In genomic region chr4:152287317-152288120, GRCm38 (mm10) we compare ENCODE assay signal across 21 mouse cellular contexts. TPM values are rescaled to one million over a fixed set of nuclear protein-coding genes. Genes with fewer than 3 reads are reported as not detected.
DNase-seq lines count a peak whose midpoint lies in the region; ATAC-seq lines count a peak whose summit lies in the region.
"Had no signal": no experiment of that assay in that cellular context is flagged by ENCODE, and none has a peak within 500 bp of the region (broad histone marks: within the 10 kb centered on the region; RNA-seq: fewer than 3 reads in every experiment).

No protein-coding gene starts in this region.

- H3K9ac ChIP-seq in forebrain, embryonic 13.5 days: no peak overlapping the region
- H3K9ac ChIP-seq in forebrain, embryonic 11.5 days (ENCODE audit: low read length): no peak overlapping the region
- no peak overlapping the region for H3K9ac ChIP-seq in forebrain, embryonic 15.5 days (replicated peaks)
- H3K9ac ChIP-seq in neural tube, embryonic 12.5 days: 0 out of 2 replicates have a peak overlapping the region, but pooled peaks have one; percentile 26
- H3K9ac ChIP-seq: liver, embryonic 12.5 days; stomach, embryonic 15.5 days had no signal

- H3K9me3 ChIP-seq in forebrain, embryonic 13.5 days (replicated peaks): no peaks in the 10 kb centered on the region
- H3K9me3 ChIP-seq in forebrain, embryonic 11.5 days (ENCODE audit: control insufficient read depth, low read length): no peaks in the 10 kb centered on the region
- H3K9me3 ChIP-seq in forebrain, embryonic 15.5 days: no peaks in the 10 kb centered on the region
- no peaks in the 10 kb centered on the region for H3K9me3 ChIP-seq in neural tube, embryonic 12.5 days
- H3K9me3 ChIP-seq: stomach, embryonic 15.5 days had no signal

- no peak for ATAC-seq in forebrain, embryonic 13.5 days
- no peak for ATAC-seq in forebrain, embryonic 11.5 days (replicated peaks; ENCODE audit: low FRiP score)
- ATAC-seq in forebrain, embryonic 15.5 days (replicated peaks): no peak
- 0 out of 2 replicates have a peak, but pooled peaks have one; percentile 4 for ATAC-seq in megakaryocyte-erythroid progenitor cell, adult 5-6 weeks (replicated peaks; ENCODE audit: low FRiP score, low TSS enrichment, poor library complexity, severe bottlenecking)
- ATAC-seq in neural tube, embryonic 12.5 days (ENCODE audit: low FRiP score, low read depth): no peak
- ATAC-seq: liver, embryonic 12.5 days had no signal

- no peak overlapping the region for H3K27ac ChIP-seq in forebrain, embryonic 13.5 days
- H3K27ac ChIP-seq in forebrain, embryonic 11.5 days (ENCODE audit: low read depth, low read length): no peak overlapping the region
- no peak overlapping the region for H3K27ac ChIP-seq in forebrain, embryonic 15.5 days (replicated peaks)
- H3K27ac ChIP-seq in neural tube, embryonic 12.5 days: no peak overlapping the region
- H3K27ac ChIP-seq: gastrocnemius, adult 2 months; layer of hippocampus, adult 2 months; liver, embryonic 12.5 days; stomach, embryonic 15.5 days had no signal

- 4% methylated on average over 19 of the region's 19 CpGs for WGBS in forebrain, embryonic 13.5 days
- WGBS in forebrain, embryonic 11.5 days: 10% methylated on average over 19 of the region's 19 CpGs
- WGBS in forebrain, embryonic 15.5 days: 8% methylated on average over 19 of the region's 19 CpGs
- WGBS in neural tube, embryonic 12.5 days: 4% methylated on average over 19 of the region's 19 CpGs

- H3K4me1 ChIP-seq in forebrain, embryonic 13.5 days: peaks cover 67% of the 10 kb centered on the region
- H3K4me1 ChIP-seq in forebrain, embryonic 11.5 days (replicated peaks; ENCODE audit: control insufficient read depth, insufficient read depth, low read length): peaks cover 34% of the 10 kb centered on the region
- H3K4me1 ChIP-seq in forebrain, embryonic 15.5 days: peaks cover 51% of the 10 kb centered on the region
- peaks cover 73% of the 10 kb centered on the region for H3K4me1 ChIP-seq in neural tube, embryonic 12.5 days

- no peaks in the 10 kb centered on the region for H3K36me3 ChIP-seq in forebrain, embryonic 13.5 days (ENCODE audit: poor library complexity, severe bottlenecking)
- no peaks in the 10 kb centered on the region for H3K36me3 ChIP-seq in forebrain, embryonic 11.5 days (ENCODE audit: control insufficient read depth, insufficient read depth, low read length)
- no peaks in the 10 kb centered on the region for H3K36me3 ChIP-seq in forebrain, embryonic 15.5 days
- no peaks in the 10 kb centered on the region for H3K36me3 ChIP-seq in neural tube, embryonic 12.5 days
- H3K36me3 ChIP-seq: liver, embryonic 12.5 days; stomach, embryonic 15.5 days had no signal

- no peak for DNase-seq in forebrain, embryonic 11.5 days (ENCODE audit: low spot score)
- DNase-seq in spleen, adult 12 weeks (ENCODE audit: low spot score): no peak
- DNase-seq in layer of hippocampus, postnatal 36 days: no peak
- no peak for DNase-seq in layer of hippocampus, postnatal 25 days (ENCODE audit: extremely low spot score in 1 of 2, low spot score in 1 of 2)
- DNase-seq: cerebellum, adult 9-10 months had no signal

- peaks cover 94% of the 10 kb centered on the region for H3K27me3 ChIP-seq in forebrain, embryonic 13.5 days
- peaks cover 91% of the 10 kb centered on the region for H3K27me3 ChIP-seq in forebrain, embryonic 11.5 days (ENCODE audit: control insufficient read depth, insufficient read depth, low read length)
- H3K27me3 ChIP-seq in forebrain, embryonic 15.5 days: peaks cover 90% of the 10 kb centered on the region
- peaks cover 91% of the 10 kb centered on the region for H3K27me3 ChIP-seq in neural tube, embryonic 12.5 days (replicated peaks)

- H3K4me2 ChIP-seq in forebrain, embryonic 13.5 days: peak overlapping the region; percentile 63; the same call in 1 of the 2 replicates
- H3K4me2 ChIP-seq in forebrain, embryonic 11.5 days (ENCODE audit: low read depth, low read length, severe bottlenecking): no peak overlapping the region; the same call in 1 of the 2 replicates
- H3K4me2 ChIP-seq in forebrain, embryonic 15.5 days (replicated peaks): peak overlapping the region; percentile 65
- H3K4me2 ChIP-seq in neural tube, embryonic 12.5 days (replicated peaks): peak overlapping the region; percentile 62
- H3K4me2 ChIP-seq: heart, embryonic 11.5 days; liver, embryonic 12.5 days; stomach, embryonic 15.5 days had no signal

- H3K4me3 ChIP-seq in forebrain, embryonic 13.5 days: no peak overlapping the region
- H3K4me3 ChIP-seq in forebrain, embryonic 11.5 days (ENCODE audit: low read depth, low read length): no peak overlapping the region
- no peak overlapping the region for H3K4me3 ChIP-seq in forebrain, embryonic 15.5 days
- no peak overlapping the region for H3K4me3 ChIP-seq in neural tube, embryonic 12.5 days
- H3K4me3 ChIP-seq: erythroblast, embryonic 14.5 days; gastrocnemius, adult 2 months; layer of hippocampus, adult 2 months; liver, embryonic 12.5 days; stomach, embryonic 15.5 days had no signal

RNA-seq across cellular contexts. Expression of gene Hes3, which starts 3.9 kb away (rescaled TPM):
- not detected in 2 replicates for polyA plus RNA-seq in forebrain, embryonic 13.5 days (2015; fragmentation: Nextera tagmentation; extraction: Ambion mirVana)
- 0.53 and 1.0 TPM in 2 replicates for polyA plus RNA-seq in forebrain, embryonic 11.5 days (2014; fragmentation: Nextera tagmentation; extraction: Ambion mirVana)
- 0.09 and 0.13 TPM in 2 replicates for polyA plus RNA-seq in forebrain, embryonic 15.5 days (2015; fragmentation: Nextera tagmentation; extraction: Ambion mirVana)
- not detected in 2 replicates for total RNA-seq in megakaryocyte-erythroid progenitor cell, adult 5-6 weeks (2014; fragmentation: Nextera tagmentation)
- total RNA-seq in megakaryocyte-erythroid progenitor cell, adult 5-6 weeks (2017): not detected in 2 replicates
- 0.58 and 1.1 TPM in 2 replicates for polyA plus RNA-seq in neural tube, embryonic 12.5 days (2016; fragmentation: Nextera tagmentation; extraction: Ambion mirVana)
- not detected for total RNA-seq in layer of hippocampus, postnatal 36 days (2021)
- total RNA-seq in layer of hippocampus, postnatal 25 days (2021): not detected
- total RNA-seq: adrenal gland, adult 2 months; gastrocnemius, adult 2 months; heart, postnatal 4 days; layer of hippocampus, adult 2 months; left cerebral cortex, postnatal 10 days; monocyte, adult 5-6 weeks had no signal
- polyA plus RNA-seq: adrenal gland, adult 2 months; erythroblast, embryonic 14.5 days; heart, embryonic 11.5 days; liver, embryonic 12.5 days; lung, embryonic 16.5 days; small intestine, adult 2 months; stomach, embryonic 15.5 days had no signal

RNA-seq across cellular contexts. Expression of gene Icmt, which starts 9.5 kb away (rescaled TPM):
- 13.4 and 16.8 TPM in 2 replicates for polyA plus RNA-seq in forebrain, embryonic 13.5 days (2015; fragmentation: Nextera tagmentation; extraction: Ambion mirVana)
- 22.1 and 23.6 TPM in 2 replicates for polyA plus RNA-seq in forebrain, embryonic 11.5 days (2014; fragmentation: Nextera tagmentation; extraction: Ambion mirVana)
- 17.6 and 18.6 TPM in 2 replicates for polyA plus RNA-seq in forebrain, embryonic 15.5 days (2015; fragmentation: Nextera tagmentation; extraction: Ambion mirVana)
- total RNA-seq in megakaryocyte-erythroid progenitor cell, adult 5-6 weeks (2014; fragmentation: Nextera tagmentation): 23.1 and 26.7 TPM in 2 replicates
- 12.6 and 12.9 TPM in 2 replicates for total RNA-seq in megakaryocyte-erythroid progenitor cell, adult 5-6 weeks (2017)
- 23.0 and 24.7 TPM in 2 replicates for polyA plus RNA-seq in neural tube, embryonic 12.5 days (2016; fragmentation: Nextera tagmentation; extraction: Ambion mirVana)
- 10 to 100 TPM; 43.9 to 44.7 TPM for total RNA-seq in layer of hippocampus, postnatal 36 days (2021)
- total RNA-seq in layer of hippocampus, postnatal 25 days (2021): 10 to 100 TPM; 38.9 to 45.1 TPM

RNA-seq across cellular contexts. Expression of gene Gpr153, which starts 13.5 kb away (rescaled TPM):
- polyA plus RNA-seq in forebrain, embryonic 13.5 days (2015; fragmentation: Nextera tagmentation; extraction: Ambion mirVana): 2.2 and 3.2 TPM in 2 replicates
- 6.1 and 6.6 TPM in 2 replicates for polyA plus RNA-seq in forebrain, embryonic 11.5 days (2014; fragmentation: Nextera tagmentation; extraction: Ambion mirVana)
- 5.7 and 6.3 TPM in 2 replicates for polyA plus RNA-seq in forebrain, embryonic 15.5 days (2015; fragmentation: Nextera tagmentation; extraction: Ambion mirVana)
- not detected in 2 replicates for total RNA-seq in megakaryocyte-erythroid progenitor cell, adult 5-6 weeks (2014; fragmentation: Nextera tagmentation)
- total RNA-seq in megakaryocyte-erythroid progenitor cell, adult 5-6 weeks (2017): not detected in 2 replicates
- polyA plus RNA-seq in neural tube, embryonic 12.5 days (2016; fragmentation: Nextera tagmentation; extraction: Ambion mirVana): 13.9 and 15.5 TPM in 2 replicates
- 1 to 10 TPM; 5.3 to 6.1 TPM for total RNA-seq in layer of hippocampus, postnatal 36 days (2021)
- 1 to 10 TPM; 5.4 to 6.0 TPM for total RNA-seq in layer of hippocampus, postnatal 25 days (2021)
- polyA plus RNA-seq: erythroblast, embryonic 14.5 days had no signal

RNA-seq across cellular contexts. Expression of gene Rnf207, which starts 31.3 kb away (rescaled TPM):
- 1.7 and 2.0 TPM in 2 replicates for polyA plus RNA-seq in forebrain, embryonic 13.5 days (2015; fragmentation: Nextera tagmentation; extraction: Ambion mirVana)
- polyA plus RNA-seq in forebrain, embryonic 11.5 days (2014; fragmentation: Nextera tagmentation; extraction: Ambion mirVana): 0.60 and 1.2 TPM in 2 replicates
- 1.8 and 2.9 TPM in 2 replicates for polyA plus RNA-seq in forebrain, embryonic 15.5 days (2015; fragmentation: Nextera tagmentation; extraction: Ambion mirVana)
- total RNA-seq in megakaryocyte-erythroid progenitor cell, adult 5-6 weeks (2014; fragmentation: Nextera tagmentation): not detected in 2 replicates
- total RNA-seq in megakaryocyte-erythroid progenitor cell, adult 5-6 weeks (2017): 0.38 TPM in 1 of 2 replicates, not detected in the other
- polyA plus RNA-seq in neural tube, embryonic 12.5 days (2016; fragmentation: Nextera tagmentation; extraction: Ambion mirVana): 5.8 and 7.3 TPM in 2 replicates
- 1 to 10 TPM; 4.7 to 6.1 TPM for total RNA-seq in layer of hippocampus, postnatal 36 days (2021)
- total RNA-seq in layer of hippocampus, postnatal 25 days (2021): 1 to 10 TPM; 2.6 to 5.8 TPM
- total RNA-seq: gastrocnemius, adult 2 months; monocyte, adult 5-6 weeks had no signal

RNA-seq across cellular contexts. Expression of gene Rpl22, which starts 38.0 kb away (rescaled TPM):
- 265 and 331 TPM in 2 replicates for polyA plus RNA-seq in forebrain, embryonic 13.5 days (2015; fragmentation: Nextera tagmentation; extraction: Ambion mirVana)
- polyA plus RNA-seq in forebrain, embryonic 11.5 days (2014; fragmentation: Nextera tagmentation; extraction: Ambion mirVana): 310 and 360 TPM in 2 replicates
- 216 and 221 TPM in 2 replicates for polyA plus RNA-seq in forebrain, embryonic 15.5 days (2015; fragmentation: Nextera tagmentation; extraction: Ambion mirVana)
- 2,168 and 2,467 TPM in 2 replicates for total RNA-seq in megakaryocyte-erythroid progenitor cell, adult 5-6 weeks (2014; fragmentation: Nextera tagmentation)
- 3,890 and 4,556 TPM in 2 replicates for total RNA-seq in megakaryocyte-erythroid progenitor cell, adult 5-6 weeks (2017)
- polyA plus RNA-seq in neural tube, embryonic 12.5 days (2016; fragmentation: Nextera tagmentation; extraction: Ambion mirVana): 255 and 274 TPM in 2 replicates
- total RNA-seq in layer of hippocampus, postnatal 36 days (2021): 100 to 1,000 TPM; 203 TPM
- total RNA-seq in layer of hippocampus, postnatal 25 days (2021): 100 to 1,000 TPM; 200 to 205 TPM
